Mouse (Mus musculus) heart, adult 11 months (tissue): ENCODE measurements at regions not wholly inside any gene's neighbourhood (a gene's known extent, or its start where the extent isn't known, plus 50 kb on each side); places are given as distances from the start of the nearest gene placed in this dataset.

Experiments used
- DNase-seq: peaks from one replicate; pipeline ENCODE4 v3.0.0; 2022

DNA sequence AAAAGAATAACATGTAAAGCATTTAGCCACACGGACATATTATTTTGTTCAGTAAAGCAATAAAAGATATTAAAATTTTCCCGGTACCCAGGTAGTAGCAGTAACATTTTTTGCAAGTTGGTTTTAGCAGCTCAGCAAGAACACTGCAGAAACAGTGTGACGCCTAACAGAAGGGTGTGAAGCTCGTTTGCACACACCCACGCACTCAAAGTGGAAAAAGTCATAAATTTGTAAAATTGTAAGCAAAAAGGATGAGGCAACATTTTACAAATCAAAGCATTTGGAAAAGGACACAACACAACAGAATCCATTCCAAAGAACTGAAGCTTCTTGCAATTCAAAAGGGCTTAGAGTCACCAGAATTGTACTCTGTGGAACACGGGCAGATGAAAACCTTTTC is 1053.6 kb upstream of the Celf2 start:
- DNase-seq, result no peak

DNA sequence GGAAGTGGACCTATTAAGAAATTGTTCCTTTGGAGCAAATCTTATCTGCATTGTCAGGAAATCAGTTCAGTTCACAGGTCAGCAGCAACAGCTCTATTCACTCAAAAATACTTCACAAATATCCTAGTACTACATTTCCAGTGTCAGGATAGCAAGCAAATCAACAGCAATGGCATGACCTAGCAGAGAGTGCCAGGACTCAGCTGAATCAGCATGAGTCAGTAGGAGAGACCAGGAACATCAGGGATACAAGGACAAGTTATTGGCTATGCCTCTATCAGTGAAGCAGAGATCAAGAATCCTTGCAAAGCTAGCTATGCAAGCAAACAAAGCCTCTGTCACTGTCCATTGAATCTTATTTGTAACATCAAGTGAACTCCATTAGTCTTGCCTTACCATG is 1036.8 kb upstream of the Celf2 start:
- no peak for DNase-seq

DNA sequence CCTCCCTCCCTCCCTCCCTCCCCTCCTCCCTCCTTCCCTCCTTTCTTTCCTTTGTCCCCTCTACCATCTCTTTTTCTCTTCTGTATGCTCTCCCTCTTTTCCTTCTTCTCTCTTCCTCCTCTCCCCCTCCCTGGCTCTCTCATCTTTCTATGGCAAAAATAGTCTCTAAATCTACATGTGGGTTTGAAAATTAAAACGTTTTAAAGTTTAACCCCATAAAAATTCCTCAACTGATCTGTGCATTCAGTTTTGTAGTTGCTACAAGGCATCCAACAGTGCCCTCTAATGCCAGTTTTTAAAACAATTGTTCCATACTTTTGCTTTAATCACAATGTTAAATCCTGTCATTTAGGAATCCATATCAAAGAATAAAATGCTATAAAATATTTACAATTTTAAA is 1027.5 kb upstream of the Celf2 start:
- DNase-seq, result no peak

DNA sequence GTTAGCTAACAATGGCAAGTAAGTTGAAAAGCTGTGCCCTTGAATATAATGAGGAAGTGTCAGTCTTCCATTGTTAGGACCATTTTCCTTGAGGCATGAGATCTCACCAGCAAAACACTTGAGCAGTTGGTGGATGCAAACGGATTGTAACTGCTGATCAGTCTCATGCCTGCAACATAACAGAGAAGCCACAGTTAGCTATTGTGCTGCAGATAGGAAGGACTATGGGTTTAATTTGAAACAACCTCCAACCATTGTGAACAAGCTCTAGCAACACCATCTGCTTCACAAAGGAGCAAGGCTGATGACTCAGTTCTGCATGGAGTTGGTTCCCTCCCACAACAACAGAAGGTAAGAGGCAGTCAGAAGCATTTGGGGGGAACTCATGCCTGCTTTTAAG is 989.1 kb upstream of the Celf2 start:
- DNase-seq, result no peak

DNA sequence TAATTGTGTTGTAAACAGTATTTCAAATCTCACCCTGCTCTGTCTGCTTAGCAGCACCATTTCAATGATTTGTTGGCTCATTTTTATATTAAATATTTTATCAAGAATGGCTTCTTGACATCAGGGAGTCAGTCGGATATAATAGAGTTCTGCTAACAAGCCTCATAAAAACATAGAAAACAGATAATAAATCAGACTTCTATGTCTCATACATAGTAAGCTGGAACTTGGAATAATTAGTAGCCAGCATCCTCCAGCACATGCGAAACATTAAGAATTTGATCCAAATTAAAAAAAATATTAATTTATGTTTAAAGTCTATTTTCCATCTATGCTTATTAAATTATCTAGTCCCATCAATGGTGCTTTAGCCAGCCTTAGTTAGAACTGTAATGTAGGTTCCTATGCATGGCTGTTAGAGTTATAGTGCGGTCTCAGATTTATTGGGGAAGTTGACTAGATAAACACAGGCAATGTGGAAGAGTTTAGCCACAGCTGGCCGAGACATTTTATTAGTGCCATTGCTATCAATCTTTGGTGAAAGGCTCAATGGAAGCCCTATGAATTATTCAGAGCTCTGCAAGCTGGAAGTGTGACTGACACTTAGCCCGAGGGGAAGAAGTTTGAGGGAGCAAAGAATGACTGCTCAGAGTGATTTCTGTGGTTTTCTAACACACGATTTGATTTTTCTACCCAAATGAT is 968.6 kb upstream of the Celf2 start:
- DNase-seq, result no peak

DNA sequence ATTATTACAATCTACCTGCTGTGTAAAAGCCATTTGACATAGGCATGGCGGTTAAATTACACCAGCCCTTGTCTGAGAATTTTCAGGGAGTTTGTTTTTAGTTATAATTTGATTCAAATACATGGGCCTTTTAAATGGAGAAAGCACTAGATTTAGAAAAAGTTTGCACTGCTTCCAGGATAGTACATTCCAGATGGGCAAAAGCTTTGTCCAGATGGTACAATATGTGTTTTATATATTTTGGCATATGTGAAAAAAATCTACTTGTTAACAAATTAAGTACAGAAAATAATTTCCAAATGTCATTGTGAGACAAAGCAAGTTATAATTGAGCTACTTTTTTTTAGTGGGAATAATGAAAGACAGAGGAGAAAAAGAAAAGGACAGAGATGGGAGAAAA is 961.2 kb upstream of the Celf2 start:
- no peak for DNase-seq

DNA sequence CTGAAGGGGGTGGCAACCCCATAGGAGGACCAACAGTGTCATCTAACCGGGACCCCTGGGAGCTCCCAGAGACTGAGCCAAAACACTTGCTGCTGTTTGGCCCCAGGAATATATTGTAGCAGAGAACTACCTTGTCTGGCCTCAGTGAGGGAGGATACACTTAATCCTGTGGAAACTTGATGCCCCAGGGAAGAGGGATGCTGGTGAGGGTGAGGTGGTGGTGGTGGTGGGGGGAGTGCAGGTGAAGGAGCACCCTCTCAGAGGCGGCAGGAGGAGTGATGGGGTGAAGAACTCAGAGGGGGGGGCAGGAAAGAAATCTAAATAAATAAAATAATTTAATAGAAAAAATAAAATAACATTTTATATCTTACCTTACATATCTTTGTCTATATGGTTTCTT is 959.6 kb upstream of the Celf2 start:
- no peak for DNase-seq

DNA sequence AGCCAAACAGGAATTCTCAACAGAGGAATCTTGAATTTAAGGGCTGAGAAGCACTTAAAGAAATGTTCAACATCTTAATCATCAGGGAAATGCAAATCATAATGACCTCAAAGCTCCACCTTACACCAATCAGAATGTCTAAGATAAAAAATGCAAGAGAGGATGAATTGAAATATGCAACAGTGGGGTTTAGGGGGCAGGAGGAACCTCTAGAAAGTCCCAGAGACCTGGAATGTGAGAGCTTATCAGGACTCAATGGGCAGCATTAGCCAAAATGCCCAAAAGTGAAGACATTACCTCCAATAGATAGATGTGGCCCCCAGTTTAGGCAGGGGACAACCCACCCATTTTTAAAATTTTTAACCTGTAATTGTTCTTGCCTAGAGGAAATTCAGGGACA is 959.0 kb upstream of the Celf2 start:
- DNase-seq, result peak; percentile 53

DNA sequence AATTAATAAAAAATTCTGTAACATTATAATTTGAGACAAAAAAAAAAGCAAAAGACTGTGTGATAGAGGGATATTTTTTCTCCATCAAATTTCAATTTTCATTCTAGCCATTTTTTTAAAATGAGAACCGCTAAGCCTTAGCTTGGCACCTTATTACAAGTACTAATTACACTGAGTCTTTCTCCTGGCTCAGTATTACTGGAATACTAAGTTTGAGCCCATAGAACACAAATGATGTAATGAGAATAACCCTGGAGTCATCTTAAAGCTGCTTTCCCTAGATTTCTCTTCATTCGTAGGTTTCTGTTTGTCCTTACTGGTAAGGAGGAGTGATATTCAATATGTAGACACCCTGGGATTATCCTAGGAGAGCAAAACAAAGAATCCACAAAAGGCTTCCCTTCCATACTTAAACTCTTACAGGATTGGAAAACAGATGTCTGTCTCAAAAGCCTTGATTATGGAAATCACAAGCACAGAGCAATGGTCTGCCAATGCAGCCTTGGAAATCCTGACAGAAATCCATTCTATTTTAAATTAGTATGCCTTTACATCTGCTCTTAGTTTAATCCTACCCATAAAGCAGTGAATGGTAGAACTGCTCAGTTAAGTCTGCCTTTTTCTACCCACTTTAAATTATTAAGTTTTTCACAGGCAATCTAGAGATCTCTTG is 958.3 kb upstream of the Celf2 start:
- no peak for DNase-seq

DNA sequence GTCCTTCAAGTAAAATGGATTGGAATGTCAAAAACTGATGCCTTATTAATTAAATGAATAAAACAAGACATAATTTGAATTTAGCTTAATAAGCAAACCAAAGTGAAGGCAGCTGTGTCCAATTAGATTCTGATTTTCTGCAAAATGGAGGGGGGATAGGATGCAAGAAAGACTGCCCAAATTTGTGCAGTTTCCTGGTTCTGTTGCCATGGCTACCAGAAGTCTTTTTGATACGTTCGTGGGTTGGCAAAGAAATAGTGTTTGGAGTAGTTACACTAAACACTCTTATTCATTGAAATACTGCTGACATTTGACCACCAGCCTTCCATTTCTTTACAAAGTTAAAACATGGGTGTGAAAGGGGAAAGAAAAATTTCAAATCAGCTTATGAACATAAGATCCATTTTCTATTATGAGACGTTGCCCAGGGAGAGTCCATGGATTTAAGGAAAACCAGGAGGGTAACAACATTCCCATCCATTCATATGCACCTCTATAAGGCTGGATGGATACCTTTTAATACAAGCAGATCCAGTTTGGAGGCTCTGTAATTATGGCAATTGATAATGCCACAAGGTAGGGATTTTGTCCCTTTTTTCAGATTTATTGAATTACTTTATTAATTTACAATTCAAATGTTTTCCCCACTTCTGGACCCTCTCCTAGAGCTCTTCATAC is 943.3 kb upstream of the Celf2 start:
- no peak for DNase-seq

DNA sequence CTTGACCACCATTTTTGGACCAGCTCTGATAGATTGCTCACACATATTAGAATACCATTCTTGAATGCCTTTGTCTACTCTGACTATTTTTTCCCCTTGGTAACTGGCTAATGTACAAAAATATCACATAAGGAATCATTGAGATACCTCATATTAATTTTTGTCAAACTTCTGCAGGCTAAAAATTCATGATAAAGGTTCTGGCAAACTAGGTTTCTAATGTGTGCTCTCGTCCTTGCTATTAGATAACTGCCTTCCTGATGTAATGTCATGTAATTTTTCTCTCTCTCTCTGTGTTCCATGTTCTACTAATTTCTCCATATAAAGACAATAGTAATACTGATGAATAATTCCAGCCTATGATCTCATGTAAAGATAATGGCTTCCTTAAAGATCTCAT is 931.9 kb upstream of the Celf2 start:
- DNase-seq, result no peak

DNA sequence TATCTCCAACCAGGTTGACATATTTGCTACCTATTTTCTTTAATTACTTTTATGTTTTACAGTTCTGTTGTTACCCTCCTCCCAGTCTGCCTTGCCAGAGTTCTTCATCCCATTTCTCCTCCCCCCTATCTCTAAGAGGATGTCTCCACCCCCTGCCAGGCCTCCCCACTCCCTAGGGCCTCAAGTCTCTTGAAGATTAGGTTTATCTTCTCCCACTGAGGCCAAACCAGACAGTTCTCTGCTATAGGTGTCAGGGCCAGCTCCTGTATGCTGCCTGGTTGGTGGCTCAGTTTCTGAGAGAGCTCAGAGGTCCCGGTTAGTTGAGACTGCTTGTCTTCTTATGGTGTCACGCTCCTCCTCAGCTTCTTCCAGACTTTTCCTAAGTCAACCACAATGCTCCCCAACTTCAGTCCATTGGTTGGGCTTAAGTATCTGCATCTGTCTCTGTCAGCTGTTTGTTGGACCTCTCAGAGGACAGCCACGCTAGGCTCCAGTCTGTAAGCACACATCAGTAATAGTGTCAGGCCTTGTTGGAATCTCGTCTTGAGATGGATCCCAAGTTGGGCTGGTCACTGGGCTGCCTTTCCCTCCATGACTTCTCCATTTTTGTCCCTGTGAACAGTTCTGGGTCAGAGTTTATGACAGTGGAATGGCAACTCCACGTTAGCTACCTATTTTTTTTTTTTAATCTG is 920.4 kb upstream of the Celf2 start:
- DNase-seq, result peak; percentile 82

DNA sequence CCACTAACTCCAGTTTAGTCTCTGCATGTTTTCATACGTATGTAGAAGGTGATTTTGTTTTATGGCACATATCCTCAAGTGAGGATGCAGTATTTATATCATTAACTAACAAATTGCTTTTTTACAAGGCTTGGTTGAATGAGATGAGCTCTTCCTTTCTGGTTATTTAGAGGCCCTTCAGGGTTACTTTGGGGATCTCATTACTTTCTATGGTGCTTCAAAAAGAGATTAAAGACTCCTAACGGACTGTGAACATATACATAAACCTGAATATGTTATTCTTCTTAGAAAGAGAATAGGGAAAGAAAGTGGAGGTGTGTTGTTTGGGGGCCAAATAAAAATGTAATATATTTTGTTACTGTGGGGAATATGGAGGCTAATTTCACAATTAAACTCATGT is 918.8 kb upstream of the Celf2 start:
- no peak for DNase-seq

DNA sequence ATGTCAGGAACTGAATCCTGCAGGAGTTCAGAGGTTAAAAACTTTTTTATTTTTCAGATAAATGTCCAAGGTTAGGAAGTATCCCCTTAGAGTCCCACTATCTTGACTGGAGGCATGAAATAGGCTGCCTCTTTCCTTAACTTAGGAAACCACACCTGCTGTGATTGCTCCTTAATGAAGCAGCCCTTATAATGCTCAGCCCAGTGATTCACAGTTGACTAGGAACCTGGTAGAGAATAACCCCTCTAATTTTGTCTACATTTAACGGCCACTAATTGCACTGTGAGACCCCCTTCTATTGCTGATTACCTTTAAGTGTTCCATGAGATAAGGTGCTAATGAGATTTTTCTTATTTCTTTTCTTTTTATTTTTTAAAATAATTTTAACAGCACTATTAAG is 918.4 kb upstream of the Celf2 start:
- DNase-seq, result no peak

DNA sequence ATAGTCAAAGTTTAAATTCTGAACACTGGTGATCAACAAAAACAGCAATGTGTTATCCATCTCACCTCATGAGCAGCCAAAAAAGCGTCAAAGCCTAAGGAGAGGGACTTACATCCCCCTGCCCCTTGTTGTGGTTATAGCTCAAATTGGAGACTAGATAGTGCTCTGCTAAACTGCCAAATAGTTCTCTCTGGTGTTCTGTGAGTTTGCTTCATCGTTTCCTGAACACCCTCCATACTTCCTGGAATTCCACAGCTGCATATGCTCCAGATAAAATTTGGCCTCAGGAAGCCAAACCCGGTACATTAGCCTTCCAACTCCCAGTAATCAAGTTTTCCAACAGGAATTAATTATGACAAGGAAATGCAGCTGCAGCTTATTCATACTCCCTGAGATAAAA is 906.6 kb upstream of the Celf2 start:
- peak; percentile 94 for DNase-seq

DNA sequence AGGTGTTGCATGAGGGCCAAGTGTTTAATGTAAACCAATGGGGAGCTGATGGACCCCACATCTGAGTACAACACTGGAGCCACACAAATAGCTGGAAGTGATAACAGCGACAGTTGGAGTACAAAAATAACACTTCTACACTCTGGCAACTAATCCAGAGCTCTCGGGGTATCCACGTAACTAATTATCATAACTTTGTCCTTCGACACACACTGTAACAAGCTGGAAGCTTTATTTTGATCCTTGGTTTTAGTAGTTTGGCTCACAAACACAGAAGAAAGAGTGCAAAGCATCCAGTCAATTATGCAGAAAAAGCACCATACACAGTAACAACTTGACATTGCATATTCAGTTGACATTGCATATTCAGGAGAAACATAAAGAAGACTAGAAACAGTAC is 884.8 kb upstream of the Celf2 start:
- DNase-seq, result no peak

DNA sequence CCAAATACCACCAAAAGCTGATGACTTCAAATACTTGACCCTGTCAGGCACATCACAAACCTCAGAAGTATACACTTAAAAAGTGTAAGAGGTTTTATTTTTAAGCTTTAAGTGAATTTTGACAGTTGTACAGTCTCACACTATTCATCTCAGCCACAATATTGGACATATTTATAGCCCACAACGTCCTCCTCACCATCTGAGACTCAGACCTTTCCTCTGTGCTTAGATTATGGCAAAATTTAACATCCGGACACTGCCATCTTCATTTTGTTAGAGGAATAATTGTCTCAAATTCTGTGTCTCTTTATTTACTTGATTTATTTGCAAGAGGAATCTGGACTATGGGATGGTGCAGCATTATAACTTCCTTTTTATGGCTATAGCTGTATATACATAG is 880.2 kb upstream of the Celf2 start:
- DNase-seq, result no peak

DNA sequence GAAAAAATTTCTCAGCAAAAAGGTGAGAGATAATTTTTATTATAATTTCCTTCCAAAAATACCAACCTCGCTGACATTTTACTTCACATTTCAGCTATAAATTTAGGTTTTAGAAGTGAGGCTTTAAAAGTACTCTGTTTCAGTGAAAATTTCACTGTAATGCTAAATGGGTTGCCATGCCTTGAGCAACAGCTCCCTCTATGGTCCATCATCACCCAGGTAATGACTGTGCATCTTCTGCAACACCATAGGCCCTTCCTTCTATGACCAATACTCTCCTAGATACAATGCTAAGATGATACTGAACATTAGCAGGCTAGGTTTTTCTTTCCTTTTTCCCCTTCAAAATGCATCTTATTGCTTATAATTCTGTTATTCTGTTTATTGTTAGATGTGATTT is 870.9 kb upstream of the Celf2 start:
- DNase-seq, result no peak

DNA sequence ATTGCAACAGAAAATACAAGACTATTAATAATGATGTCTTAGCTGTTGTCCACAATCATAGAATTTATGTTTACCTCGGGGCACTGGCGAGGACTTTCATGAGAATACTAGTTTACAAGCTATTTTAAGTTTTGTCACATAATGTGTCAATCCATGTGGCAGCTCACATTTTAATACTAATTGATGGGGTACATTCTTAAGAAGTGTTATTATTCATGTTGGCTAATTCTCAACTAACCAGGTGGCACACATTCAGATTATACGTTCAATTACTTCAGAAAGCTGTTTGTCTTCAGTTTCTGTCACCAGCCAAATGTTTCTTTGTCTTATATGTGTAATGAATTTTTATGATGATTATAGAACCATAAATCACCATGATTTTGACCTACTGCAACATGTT is 870.2 kb upstream of the Celf2 start:
- DNase-seq, result no peak

DNA sequence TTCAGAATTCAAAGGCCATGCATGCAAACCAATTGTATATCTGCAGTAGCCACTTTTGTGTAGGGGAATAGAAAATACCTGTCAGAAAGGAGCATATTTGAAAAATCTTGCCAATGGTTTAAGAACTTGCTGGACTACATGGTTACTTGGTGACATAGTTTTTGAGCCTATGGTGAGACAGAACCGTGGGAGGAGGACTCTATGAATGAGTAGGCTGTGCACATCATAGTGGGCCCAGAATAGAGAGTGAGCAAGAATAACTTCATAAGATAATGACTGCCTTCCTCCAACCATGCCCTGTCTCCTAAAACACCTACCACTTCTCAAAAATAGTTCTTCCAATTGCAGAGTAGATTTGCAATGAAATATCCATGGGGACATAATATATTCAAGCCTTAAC is 838.5 kb upstream of the Celf2 start:
- no peak for DNase-seq

DNA sequence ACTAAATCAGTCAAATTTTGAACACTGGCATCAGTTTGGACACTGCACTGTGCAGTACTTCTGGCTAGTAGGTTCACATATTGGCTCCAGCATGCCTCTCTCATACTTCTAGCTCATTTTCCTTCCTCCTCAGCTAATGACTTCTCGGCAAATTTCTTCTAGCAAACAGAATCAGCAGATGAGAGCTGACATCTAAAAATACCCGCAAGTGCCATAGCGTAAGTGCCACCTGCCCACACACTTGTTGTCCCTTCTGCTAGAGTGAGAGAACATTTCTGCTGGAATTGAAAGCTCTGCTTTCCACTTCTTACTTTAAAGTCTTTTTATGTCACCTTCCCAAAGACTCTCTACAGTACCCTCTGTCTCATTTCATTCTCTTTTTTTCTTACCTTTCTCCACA is 835.4 kb upstream of the Celf2 start:
- DNase-seq, result no peak

DNA sequence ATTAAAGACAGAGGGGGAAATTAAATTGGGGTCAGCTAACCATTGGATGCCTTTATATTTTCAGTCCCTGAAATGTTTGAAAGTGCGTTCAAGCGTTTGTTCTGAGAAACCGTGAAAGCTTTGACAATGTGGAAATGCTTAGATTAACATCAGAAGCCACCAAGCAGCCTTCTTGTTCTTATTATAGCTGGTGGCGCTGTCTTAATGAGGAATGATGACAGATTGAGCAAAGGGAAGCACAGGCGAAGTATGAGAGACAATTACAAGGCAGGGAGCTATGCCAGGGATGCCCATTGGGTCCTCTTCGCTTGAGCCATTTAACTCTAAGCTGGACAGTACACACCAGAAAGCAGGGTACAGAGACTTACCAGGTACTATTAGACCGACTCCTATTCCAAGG is 828.9 kb upstream of the Celf2 start:
- no peak for DNase-seq

DNA sequence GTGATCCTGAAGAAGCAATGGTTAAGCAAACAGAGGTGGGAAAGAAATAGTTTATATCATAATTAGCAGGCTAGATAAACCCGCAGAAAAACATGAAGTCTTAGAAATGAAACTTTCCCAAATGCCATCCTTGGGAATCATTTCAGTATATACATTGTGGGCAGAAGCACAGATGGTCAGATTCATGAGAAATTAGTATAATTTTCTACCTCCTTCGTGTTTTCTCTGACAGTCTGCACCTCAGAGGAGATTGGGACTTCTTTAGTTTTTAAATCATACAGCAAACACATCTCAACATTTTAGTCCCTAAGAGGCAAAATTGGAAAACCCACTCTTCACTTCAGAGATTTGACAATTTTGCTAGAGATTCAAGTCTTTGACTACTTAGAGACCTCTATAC is 786.6 kb upstream of the Celf2 start:
- no peak for DNase-seq

DNA sequence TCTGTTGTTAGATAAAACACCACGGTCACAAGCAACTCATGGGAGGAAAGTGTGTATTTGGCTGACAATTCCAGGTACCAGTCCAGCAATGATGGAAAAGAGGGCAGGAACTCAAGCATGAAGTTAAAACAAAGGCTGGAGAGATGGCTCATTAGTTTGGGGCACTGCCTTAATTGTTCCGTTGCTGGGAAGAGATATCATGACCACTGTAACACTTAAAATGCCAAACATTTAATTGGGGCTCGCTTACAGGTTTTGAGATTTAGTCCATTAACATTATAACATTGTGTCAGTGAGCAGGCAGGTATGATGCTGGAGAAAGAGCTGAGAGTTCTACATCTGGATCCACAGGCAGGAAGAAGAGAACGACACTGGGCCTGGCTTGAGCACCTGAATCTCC is 782.0 kb upstream of the Celf2 start:
- peak; percentile 59 for DNase-seq
